8 mouse cellular contexts compared by ENCODE assay signal in genomic region chr2:181659609-181660055, GRCm38 (mm10). TPM values are rescaled to one million over a fixed set of nuclear protein-coding genes. Genes with fewer than 3 reads are reported as not detected.
DNase-seq lines count a peak whose midpoint lies in the region; ATAC-seq lines count a peak whose summit lies in the region.

No protein-coding gene starts in this region.

- no peaks in the 10 kb centered on the region; the same call in 1 of the 2 replicates for H3K4me1 ChIP-seq in hindbrain, embryonic 15.5 days (replicated peaks)

- WGBS in hindbrain, embryonic 15.5 days, result 9% methylated on average over 9 of the region's 9 CpGs

- peak; percentile 70 for ATAC-seq in hindbrain, embryonic 15.5 days (ENCODE audit: low FRiP score, low read depth)

- no peak overlapping the region for H3K27ac ChIP-seq in hindbrain, embryonic 15.5 days (replicated peaks)

- no peaks in the 10 kb centered on the region for H3K9me3 ChIP-seq in hindbrain, embryonic 15.5 days

- no peak overlapping the region for H3K9ac ChIP-seq in hindbrain, embryonic 15.5 days

- H3K4me2 ChIP-seq in hindbrain, embryonic 15.5 days, result no peak overlapping the region

- no peaks in the 10 kb centered on the region for H3K27me3 ChIP-seq in hindbrain, embryonic 15.5 days

- DNase-seq in R1 (ENCODE audit: low read depth, low spot score), result peak; percentile 89
- peak; percentile 79 to 88 for DNase-seq in cerebellum, postnatal 25 days
- peak; percentile 84 for DNase-seq in gastrocnemius, adult 18-20 months (ENCODE audit: low spot score)
- DNase-seq in left cerebral cortex, adult 11 months (ENCODE audit: low spot score), result peak; percentile 62
- peak; percentile 91 to 93 for DNase-seq in lung, postnatal 4 days
- DNase-seq in right cerebral cortex, adult 18-20 months, result peak; percentile 79
- peak; percentile 79 for DNase-seq in urinary bladder, postnatal 14 days (ENCODE audit: low spot score)

- H3K4me3 ChIP-seq in hindbrain, embryonic 15.5 days, result no peak overlapping the region

- H3K36me3 ChIP-seq in hindbrain, embryonic 15.5 days, result peaks cover 25% of the 10 kb centered on the region

RNA-seq across cellular contexts. Expression of gene Gm29797, which starts 2.8 kb away (rescaled TPM):
- total RNA-seq in gastrocnemius, adult 18-20 months (2021), result not detected
- not detected in 2 replicates for polyA plus RNA-seq in hindbrain, embryonic 15.5 days (2015; fragmentation: Nextera tagmentation; extraction: Ambion mirVana)

RNA-seq across cellular contexts. Expression of gene Sox18, which starts 11.8 kb away (rescaled TPM):
- total RNA-seq in gastrocnemius, adult 18-20 months (2021), result 10 to 100 TPM in 1 of 2 experiments, 1 to 10 TPM in 1; 9.7 to 22.1 TPM
- 17.4 and 20.0 TPM in 2 replicates for polyA plus RNA-seq in hindbrain, embryonic 15.5 days (2015; fragmentation: Nextera tagmentation; extraction: Ambion mirVana)

RNA-seq across cellular contexts. Expression of gene Tcea2, which starts 20.5 kb away (rescaled TPM):
- 1 to 10 TPM; 6.6 to 6.9 TPM for total RNA-seq in gastrocnemius, adult 18-20 months (2021)
- polyA plus RNA-seq in hindbrain, embryonic 15.5 days (2015; fragmentation: Nextera tagmentation; extraction: Ambion mirVana), result 38.5 and 46.8 TPM in 2 replicates

RNA-seq across cellular contexts. Expression of gene Rgs19, which starts 34.1 kb away (rescaled TPM):
- total RNA-seq in gastrocnemius, adult 18-20 months (2021), result 1 to 10 TPM; 2.4 to 4.3 TPM
- 56.8 and 64.9 TPM in 2 replicates for polyA plus RNA-seq in hindbrain, embryonic 15.5 days (2015; fragmentation: Nextera tagmentation; extraction: Ambion mirVana)

RNA-seq across cellular contexts. Expression of gene Lkaaear1, which starts 38.6 kb away (rescaled TPM):
- total RNA-seq in gastrocnemius, adult 18-20 months (2021), result not detected
- not detected in 2 replicates for polyA plus RNA-seq in hindbrain, embryonic 15.5 days (2015; fragmentation: Nextera tagmentation; extraction: Ambion mirVana)
